Mouse (Mus musculus): ENCODE measurements around the gene Rgs12. TPM values are rescaled to one million over a fixed set of nuclear protein-coding genes. Genes with fewer than 3 reads are reported as not detected.

Gene Rgs12
- total RNA-seq, 2 experiments from 2014 or later: 51.1 to 55.7 TPM

- intact Hi-C loops (cut with DNase I): loop anchor here (10.0 kb wide), 1 partner anchor 288 kb away; no protein-coding TSS in a partner anchor
- DNase-seq (ENCODE audit: low spot score in 2 of 2): peak; percentile 54 to 64
Observed at GRCm38 (mm10) chr5:35056604-35057432, 107.6 kb downstream of the Rgs12 start, which contains the start of gene Dok7. Gene Dok7 (plus strand): TSS chr5:35056766.

- intact Hi-C loops (cut with DNase I): loop anchor here (10.0 kb wide), 1 partner anchor 287 kb away; no protein-coding TSS in a partner anchor
- no peak for DNase-seq (ENCODE audit: low spot score in 2 of 2)
Observed at GRCm38 (mm10) chr5:35057582-35057981, 108.3 kb downstream of the Rgs12 start.

GRCm38 (mm10) chr5:35058216-35058615 lies 109.0 kb downstream of the Rgs12 start:
- DNase-seq (ENCODE audit: low spot score in 2 of 2): no peak
- intact Hi-C loops (cut with DNase I): loop anchor here (10.0 kb wide), 1 partner anchor 287 kb away; no protein-coding TSS in a partner anchor

GRCm38 (mm10) chr5:35060098-35060497 lies 110.9 kb downstream of the Rgs12 start:
- intact Hi-C loops (cut with DNase I): no loop called here
- no peak for DNase-seq (ENCODE audit: low spot score in 2 of 2)

GRCm38 (mm10) chr5:35069841-35070240 lies 120.6 kb downstream of the Rgs12 start:
- intact Hi-C loops (cut with DNase I): no loop called here

GRCm38 (mm10) chr5:35070314-35070713 lies 121.1 kb downstream of the Rgs12 start:
- intact Hi-C loops (cut with DNase I): no loop called here
- DNase-seq (ENCODE audit: low spot score in 2 of 2): no peak

More at GRCm38 (mm10) chr5:35069841-35070240, 120.6 kb downstream of the Rgs12 start:
- no peak for DNase-seq (ENCODE audit: low spot score in 2 of 2)

GRCm38 (mm10) chr5:35070953-35071352 lies 121.7 kb downstream of the Rgs12 start:
- DNase-seq (ENCODE audit: low spot score in 2 of 2): peak; percentile 28 to 29
- intact Hi-C loops (cut with DNase I): no loop called here

GRCm38 (mm10) chr5:35071855-35072254 lies 122.6 kb downstream of the Rgs12 start:
- intact Hi-C loops (cut with DNase I): no loop called here

GRCm38 (mm10) chr5:35073235-35073634 lies 124.0 kb downstream of the Rgs12 start:
- DNase-seq (ENCODE audit: low spot score in 2 of 2): no peak
- intact Hi-C loops (cut with DNase I): no loop called here

More at GRCm38 (mm10) chr5:35071855-35072254, 122.6 kb downstream of the Rgs12 start:
- DNase-seq (ENCODE audit: low spot score in 2 of 2): no peak

- DNase-seq (ENCODE audit: low spot score in 2 of 2): peak in 1 of 2 experiments; percentile 25
- intact Hi-C loops (cut with DNase I): no loop called here
Observed at GRCm38 (mm10) chr5:35073992-35074391, 124.7 kb downstream of the Rgs12 start.

GRCm38 (mm10) chr5:35076369-35076768 lies 127.1 kb downstream of the Rgs12 start:
- intact Hi-C loops (cut with DNase I): no loop called here
- no peak for DNase-seq (ENCODE audit: low spot score in 2 of 2)

GRCm38 (mm10) chr5:35079101-35079500 lies 129.9 kb downstream of the Rgs12 start:
- intact Hi-C loops (cut with DNase I): no loop called here
- no peak for DNase-seq (ENCODE audit: low spot score in 2 of 2)

GRCm38 (mm10) chr5:35084913-35085312 lies 135.7 kb downstream of the Rgs12 start:
- intact Hi-C loops (cut with DNase I): no loop called here
- DNase-seq (ENCODE audit: low spot score in 2 of 2): no peak

GRCm38 (mm10) chr5:35088785-35089613 lies 139.8 kb downstream of the Rgs12 start:
- DNase-seq (ENCODE audit: low spot score in 2 of 2): peak; percentile 32 to 58
- intact Hi-C loops (cut with DNase I): no loop called here

Small RNA genes lying within 50 kb of the gene (microRNA-seq; reads per million reads assigned to microRNA genes)
- gene Mir3097: 14.2 reads per million, percentile 34 among the genes with 10 or more reads in this experiment

Other genes with a start within 250 kb of the Rgs12 start
- 10 to 100 TPM; 81.0 to 93.8 TPM for gene Htt, start 187.7 kb upstream of the Rgs12 start, total RNA-seq (2021)
- 1 to 10 TPM; 5.4 to 8.2 TPM for gene Msantd1, start 41.4 kb upstream of the Rgs12 start, total RNA-seq (2021)
- gene Hgfac, start 92.1 kb downstream of the Rgs12 start, total RNA-seq (2021): 1 to 10 TPM in 1 of 2 experiments, under 1 TPM in 1; 0.35 to 1.6 TPM
- 10 to 100 TPM; 21.7 to 29.2 TPM for gene Dok7, start 107.3 kb downstream of the Rgs12 start, total RNA-seq (2021)
- gene Lrpap1, start 156.3 kb downstream of the Rgs12 start, total RNA-seq (2021): 100 to 1,000 TPM; 139 to 153 TPM

All from left cerebral cortex, postnatal 36 days (tissue).